Mouse (Mus musculus) thymus, postnatal 25 days (tissue): Measurements from ENCODE around the gene Vil1.

Experiments used
- DNase-seq: peaks from one replicate; pipeline ENCODE4 v3.0.0; 2022

Gene Vil1

GRCm38 (mm10) chr1:74408589-74409504 lies at the start of gene Vil1:
Gene Vil1, plus strand, starts transcription at chr1:74409376.
- DNase-seq: no peak

- no peak for DNase-seq
Measured at GRCm38 (mm10) chr1:74359952-74360517, 49.1 kb upstream of the Vil1 start.

- DNase-seq: peak; percentile 54
Measured at GRCm38 (mm10) chr1:74361812-74362211, 47.4 kb upstream of the Vil1 start, which contains the start of gene Catip. Gene Catip, plus strand, starts transcription at chr1:74362108.

- no peak for DNase-seq
Measured at GRCm38 (mm10) chr1:74362325-74363229, 46.6 kb upstream of the Vil1 start.

- no peak for DNase-seq
Measured at GRCm38 (mm10) chr1:74363437-74363836, 45.7 kb upstream of the Vil1 start.

- no peak for DNase-seq
Measured at GRCm38 (mm10) chr1:74364270-74364669, 44.9 kb upstream of the Vil1 start.

GRCm38 (mm10) chr1:74367886-74368645 lies 41.1 kb upstream of the Vil1 start:
- DNase-seq: peak; percentile 18

GRCm38 (mm10) chr1:74370040-74370439 lies 39.1 kb upstream of the Vil1 start:
- no peak for DNase-seq

- no peak for DNase-seq
Measured at GRCm38 (mm10) chr1:74373372-74373771, 35.8 kb upstream of the Vil1 start.

- no peak for DNase-seq
Measured at GRCm38 (mm10) chr1:74374980-74375379, 34.2 kb upstream of the Vil1 start, which contains the start of gene Slc11a1. Gene Slc11a1, plus strand, starts transcription at chr1:74375195.

- no peak for DNase-seq
Measured at GRCm38 (mm10) chr1:74375561-74375960, 33.6 kb upstream of the Vil1 start.

GRCm38 (mm10) chr1:74376396-74376795 lies 32.8 kb upstream of the Vil1 start:
- DNase-seq: no peak

- no peak for DNase-seq
Measured at GRCm38 (mm10) chr1:74379058-74379504, 30.1 kb upstream of the Vil1 start.

- no peak for DNase-seq
Measured at GRCm38 (mm10) chr1:74380484-74380883, 28.7 kb upstream of the Vil1 start.

- DNase-seq: no peak
Measured at GRCm38 (mm10) chr1:74381588-74382021, 27.6 kb upstream of the Vil1 start.

GRCm38 (mm10) chr1:74383385-74383784 lies 25.8 kb upstream of the Vil1 start:
- DNase-seq: no peak

- no peak for DNase-seq
Measured at GRCm38 (mm10) chr1:74384525-74384924, 24.7 kb upstream of the Vil1 start.

- no peak for DNase-seq
Measured at GRCm38 (mm10) chr1:74385064-74385463, 24.1 kb upstream of the Vil1 start.

GRCm38 (mm10) chr1:74385531-74385930 lies 23.6 kb upstream of the Vil1 start:
- DNase-seq: no peak

- no peak for DNase-seq
Measured at GRCm38 (mm10) chr1:74386363-74386713, 22.8 kb upstream of the Vil1 start.

- DNase-seq: peak; percentile 97
Measured at GRCm38 (mm10) chr1:74386714-74387385, 22.3 kb upstream of the Vil1 start.
